Mouse (Mus musculus) right cerebral cortex, postnatal 4 days (tissue): Measurements from ENCODE around the gene Adamts12.

Experiments used
- DNase-seq: peaks from one replicate; pipeline ENCODE4 v3.0.0-alpha.2; 2022

The Adamts12 gene

GRCm38 (mm10) chr15:11082961-11083569 is 18.5 kb downstream of the Adamts12 start:
- DNase-seq = no peak

- DNase-seq = no peak
Measured at GRCm38 (mm10) chr15:11083678-11084077, 19.1 kb downstream of the Adamts12 start.

- DNase-seq = no peak
Measured at GRCm38 (mm10) chr15:11084241-11084992, 19.8 kb downstream of the Adamts12 start.

- no peak for DNase-seq
Measured at GRCm38 (mm10) chr15:11084993-11085365, 20.4 kb downstream of the Adamts12 start.

- no peak for DNase-seq
Measured at GRCm38 (mm10) chr15:11089494-11089893, 24.9 kb downstream of the Adamts12 start.

- DNase-seq = no peak
Measured at GRCm38 (mm10) chr15:11095566-11095965, 31.0 kb downstream of the Adamts12 start.

GRCm38 (mm10) chr15:11097967-11098702 is 33.5 kb downstream of the Adamts12 start:
- DNase-seq = no peak

GRCm38 (mm10) chr15:11098940-11099339 is 34.4 kb downstream of the Adamts12 start:
- DNase-seq = no peak

GRCm38 (mm10) chr15:11100917-11101316 is 36.3 kb downstream of the Adamts12 start:
- DNase-seq = no peak

- DNase-seq = no peak
Measured at GRCm38 (mm10) chr15:11105101-11105500, 40.5 kb downstream of the Adamts12 start.

GRCm38 (mm10) chr15:11107376-11107775 is 42.8 kb downstream of the Adamts12 start:
- DNase-seq = no peak

GRCm38 (mm10) chr15:11114631-11115197 is 50.1 kb downstream of the Adamts12 start:
- DNase-seq = no peak

GRCm38 (mm10) chr15:11116303-11116702 is 51.7 kb downstream of the Adamts12 start:
- no peak for DNase-seq

GRCm38 (mm10) chr15:11116853-11117252 is 52.3 kb downstream of the Adamts12 start:
- DNase-seq = no peak

- no peak for DNase-seq
Measured at GRCm38 (mm10) chr15:11118371-11118770, 53.8 kb downstream of the Adamts12 start.

GRCm38 (mm10) chr15:11121721-11122120 is 57.1 kb downstream of the Adamts12 start:
- DNase-seq = no peak

GRCm38 (mm10) chr15:11125361-11125760 is 60.8 kb downstream of the Adamts12 start:
- no peak for DNase-seq

GRCm38 (mm10) chr15:11128457-11128856 is 63.9 kb downstream of the Adamts12 start:
- no peak for DNase-seq

GRCm38 (mm10) chr15:11132586-11133558 is 68.3 kb downstream of the Adamts12 start:
- DNase-seq = no peak

- DNase-seq = no peak
Measured at GRCm38 (mm10) chr15:11145581-11145980, 81.0 kb downstream of the Adamts12 start.

GRCm38 (mm10) chr15:11159386-11159785 is 94.8 kb downstream of the Adamts12 start:
- no peak for DNase-seq

GRCm38 (mm10) chr15:11160759-11161158 is 96.2 kb downstream of the Adamts12 start:
- no peak for DNase-seq
